Mouse (Mus musculus) cortical plate, adult 2 months (tissue): ENCODE results near the gene Tomm34. TPM values are rescaled to one million over a fixed set of nuclear protein-coding genes. Genes with fewer than 3 reads are reported as not detected.

ENCODE experiments used
- H3K27ac ChIP-seq: fragments of 200-500 bp; 2 replicates; pipeline ENCODE4 v1.5.1; 2012; ENCODE audit warnings: low read length, control low read depth, inconsistent platforms; ENCODE audit not compliant: insufficient read depth
- H3K4me1 ChIP-seq: fragments of 200-500 bp; 2 replicates; pipeline ENCODE4 v1.6.1; 2011; ENCODE audit warnings: low read length; ENCODE audit not compliant: control insufficient read depth, insufficient read depth
- H3K4me3 ChIP-seq: fragments of 200-500 bp; 2 replicates; pipeline ENCODE4 v1.5.1; 2011; ENCODE audit warnings: mild to moderate bottlenecking, low read length, control low read depth; ENCODE audit not compliant: insufficient read depth
- CTCF ChIP-seq: fragments of 200-500 bp; IDR thresholded peaks from 2 replicates; pipeline ENCODE4 v1.5.1; 2011; ENCODE audit warnings: mild to moderate bottlenecking, control low read depth, low read length; ENCODE audit not compliant: insufficient read depth; ENCODE audit errors: extremely low read depth
- POLR2A ChIP-seq: fragments of 200-500 bp; IDR thresholded peaks from 2 replicates; pipeline ENCODE4 v1.6.1; 2011; ENCODE audit warnings: mild to moderate bottlenecking, low read length, control low read depth; ENCODE audit not compliant: insufficient read depth; ENCODE audit errors: extremely low read depth
- polyA plus RNA-seq: library from polyadenylated mRNA; depleted of rRNA; stranded (reverse); fragments of >200 nt; gene quantifications from 2 replicates; pipeline ENCODE4 v1.2.3, GENCODE M21; 2012

Tomm34 gene
- polyA plus RNA-seq, 1 experiment, result 96.7 TPM

GRCm38 (mm10) chr2:164047197-164047690, 23.7 kb downstream of the Tomm34 start:
- no peak overlapping the region for H3K27ac ChIP-seq
- TF ChIP-seq CTCF (no peak), POLR2A (no peak)
- no peak overlapping the region for H3K4me3 ChIP-seq
- no peaks in the 10 kb centered on the region for H3K4me1 ChIP-seq

DNA sequence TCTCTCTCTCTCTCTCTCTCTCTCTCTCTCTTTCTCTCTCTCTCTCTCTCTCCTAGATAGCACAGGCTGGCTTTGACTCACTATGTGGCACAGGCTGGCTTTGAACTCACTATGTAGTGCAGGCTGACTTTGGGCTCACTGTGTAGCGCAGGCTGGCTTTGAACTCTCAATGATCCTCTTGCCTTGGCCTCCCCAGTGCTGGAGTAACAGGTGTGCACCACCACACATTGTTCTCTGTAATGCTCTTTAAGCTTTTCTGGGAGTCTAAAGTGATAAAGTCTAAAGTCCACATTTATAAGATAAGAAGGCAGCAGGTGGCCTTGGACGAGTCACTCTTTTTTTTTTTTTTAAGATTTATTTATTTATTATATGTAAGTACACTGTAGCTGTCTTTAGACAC, 29.4 kb downstream of the Tomm34 start:
- no peak overlapping the region for H3K27ac ChIP-seq
- TF ChIP-seq POLR2A (no peak), CTCF (no peak)

DNA sequence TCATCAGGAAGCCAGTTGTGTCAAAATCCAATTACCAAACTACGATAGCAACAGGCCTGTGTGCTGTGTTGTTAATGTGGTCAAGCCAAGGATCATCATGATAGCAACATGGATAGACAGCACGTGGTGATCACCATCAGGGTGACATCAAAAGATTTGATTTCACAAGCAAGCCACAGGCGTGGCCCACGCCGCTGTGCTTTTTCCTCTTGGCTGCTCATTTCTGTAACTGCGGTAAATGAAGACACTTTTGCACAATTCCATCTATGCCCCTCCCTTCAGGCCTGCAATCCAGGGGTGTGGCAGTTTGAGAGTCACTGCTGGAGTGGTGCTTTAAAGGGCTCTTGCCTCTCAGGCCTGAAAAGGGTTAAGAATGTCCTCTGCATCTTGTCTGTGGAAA, 30.0 kb downstream of the Tomm34 start:
- no peaks in the 10 kb centered on the region for H3K4me1 ChIP-seq
- H3K4me3 ChIP-seq, result no peak overlapping the region
- no peak overlapping the region for H3K27ac ChIP-seq
- TF ChIP-seq CTCF (no peak), POLR2A (no peak)

More for the DNA sequence above, 29.4 kb downstream of the Tomm34 start:
- Histone ChIP-seq H3K4me3 (no peak overlapping the region), H3K4me1 (no peaks in the 10 kb centered on the region)

DNA sequence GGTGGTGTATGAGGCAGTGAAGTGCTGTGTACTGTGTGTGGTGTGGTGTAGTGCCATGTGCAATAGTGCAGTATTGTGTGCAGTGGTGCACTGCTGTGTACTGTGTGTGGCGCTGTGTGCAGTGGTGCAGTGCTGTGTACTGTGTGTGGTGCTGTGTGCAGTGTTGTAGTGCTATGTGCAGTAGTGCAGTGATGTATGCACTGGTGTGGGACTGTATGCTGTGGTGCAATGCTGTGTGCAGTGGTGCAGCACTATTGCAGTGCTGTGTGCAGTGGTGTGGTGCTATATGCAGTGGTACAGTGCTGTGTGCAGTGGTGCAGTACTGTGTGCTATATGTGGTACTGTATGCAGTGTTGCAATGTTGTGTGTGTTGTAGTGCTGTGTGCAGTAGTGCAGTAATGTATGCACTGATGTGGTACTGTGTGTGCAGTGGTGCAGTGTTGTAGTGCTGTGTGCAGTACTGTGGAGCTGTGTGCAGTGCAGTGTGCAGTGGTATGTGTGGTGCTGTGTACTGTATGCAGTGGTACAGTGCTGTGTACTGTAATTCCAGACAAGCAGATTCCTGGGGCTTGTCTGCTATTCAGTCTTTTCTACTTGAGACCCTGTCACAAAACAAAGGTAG, 32.5 kb downstream of the Tomm34 start:
- no peak for TF ChIP-seq POLR2A
- TF ChIP-seq CTCF, result no peak
- Histone ChIP-seq H3K4me1 (no peaks in the 10 kb centered on the region), H3K27ac (no peak overlapping the region), H3K4me3 (no peak overlapping the region)

- H3K4me1 ChIP-seq, result no peaks in the 10 kb centered on the region
- no peak overlapping the region for H3K4me3 ChIP-seq
- TF ChIP-seq CTCF (no peak), POLR2A (no peak)
- H3K27ac ChIP-seq, result no peak overlapping the region
These were observed 34.4 kb downstream of the Tomm34 start for GRCm38 (mm10) chr2:164036520-164037019.

- Histone ChIP-seq H3K4me3 (no peak overlapping the region), H3K4me1 (no peaks in the 10 kb centered on the region), H3K27ac (no peak overlapping the region)
- TF ChIP-seq CTCF, result no peak
- no peak for TF ChIP-seq POLR2A
These were observed 38.0 kb downstream of the Tomm34 start for GRCm38 (mm10) chr2:164032973-164033372.

- Histone ChIP-seq H3K27ac (no peak overlapping the region), H3K4me1 (no peaks in the 10 kb centered on the region), H3K4me3 (no peak overlapping the region)
- no peak for TF ChIP-seq CTCF
These were observed 39.8 kb downstream of the Tomm34 start for GRCm38 (mm10) chr2:164031147-164031546.

- Histone ChIP-seq H3K27ac (no peak within 1 kb of the TSS), H3K4me1 (no peaks in the 10 kb centered on the region), H3K4me3 (no peak within 1 kb of the TSS)
- TF ChIP-seq CTCF (no peak), POLR2A (no peak)
These were observed 45.8 kb downstream of the Tomm34 start, which contains the start of gene Pabpc1l for GRCm38 (mm10) chr2:164025150-164025549. Gene Pabpc1l, plus strand, starts transcription at chr2:164025450.

GRCm38 (mm10) chr2:164022104-164022503, 48.9 kb downstream of the Tomm34 start:
- no peak overlapping the region for H3K4me3 ChIP-seq
- TF ChIP-seq CTCF, result no peak
- no peak for TF ChIP-seq POLR2A
- 0 out of 2 replicates have a peak, but pooled peaks cover 1% of the 10 kb centered on the region for H3K4me1 ChIP-seq
- H3K27ac ChIP-seq, result no peak overlapping the region

DNA sequence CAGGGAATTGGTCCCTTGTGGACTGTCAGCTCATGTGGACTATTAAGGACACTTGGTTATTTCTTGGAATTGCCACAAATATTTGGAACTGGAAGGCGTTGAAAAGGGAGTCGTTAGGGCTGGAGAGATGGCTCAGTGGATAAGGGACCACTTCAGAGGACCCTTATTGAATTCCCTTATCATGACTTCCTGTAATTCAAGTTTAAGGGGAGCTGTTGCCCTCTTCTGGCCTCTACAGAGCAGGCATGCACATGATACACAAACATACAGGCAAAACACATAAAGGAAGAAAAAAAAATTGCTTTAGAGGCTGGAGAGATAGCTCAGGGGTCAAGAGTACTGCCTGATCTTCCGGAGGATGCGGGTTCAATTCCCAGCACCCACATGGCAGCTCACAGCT, 51.0 kb downstream of the Tomm34 start:
- Histone ChIP-seq H3K4me1 (0 out of 2 replicates have a peak, but pooled peaks cover 1% of the 10 kb centered on the region), H3K27ac (no peak overlapping the region), H3K4me3 (no peak overlapping the region)
- TF ChIP-seq POLR2A, result no peak
- 0 out of 2 replicates have a peak, but pooled peaks have one; percentile 13 for TF ChIP-seq CTCF

GRCm38 (mm10) chr2:164018910-164019309, 52.1 kb downstream of the Tomm34 start:
- TF ChIP-seq POLR2A (no peak), CTCF (peak; percentile 13; the same call in 1 of the 2 replicates)
- Histone ChIP-seq H3K4me1 (0 out of 2 replicates have a peak, but pooled peaks cover 1% of the 10 kb centered on the region), H3K27ac (no peak overlapping the region), H3K4me3 (no peak overlapping the region)
